Mouse (Mus musculus): ENCODE data around the gene Pacrg. TPM values are rescaled to one million over a fixed set of nuclear protein-coding genes. Genes with fewer than 3 reads are reported as not detected.
A peak's percentile ranks its signal among the peaks of the same experiment; 100 is the strongest.

Gene Pacrg
- 3.1 TPM for polyA plus RNA-seq (2021)

- POLR2A ChIA-PET: interaction anchor here (1.0 kb wide), 1 partner anchor 14 kb away, joined by 3 read pairs; no protein-coding TSS in a partner anchor
- H3K27me3 ChIP-seq: no peaks in the 10 kb centered on the region
- CTCF ChIA-PET: interaction anchor here (1.0 to 1.4 kb wide), 3 partner anchors 20 to 65 kb away, joined by 3 read pairs; no protein-coding TSS in a partner anchor
- no peak for TF ChIP-seq CTCF (IDR thresholded peaks at IDR 0.05)
- peak; percentile 89 for DNase-seq (ENCODE audit: low read depth, low spot score)
- in situ Hi-C loops (cut with MboI; ENCODE audit: low pct_unique_long_range_greater_than_20kb): no loop called here
- peak; percentile 95 for ATAC-seq
Measured at GRCm38 (mm10) chr17:10840148-10840707, at the start of gene Pacrg, which contains the start of gene Prkn. Gene Pacrg, minus strand, starts transcription at chr17:10840311. Gene Prkn, plus strand, starts transcription at chr17:10840384.

GRCm38 (mm10) chr17:10887924-10888323, 47.8 kb upstream of the Pacrg start:
- no peak for TF ChIP-seq CTCF (IDR thresholded peaks at IDR 0.05)
- CTCF ChIA-PET: interaction anchor here (1.6 kb wide), 1 partner anchor 13 kb away, joined by 7 read pairs; no protein-coding TSS in a partner anchor
- ATAC-seq (no peak), DNase-seq (ENCODE audit: low read depth, low spot score) (no peak)
- in situ Hi-C loops (cut with MboI; ENCODE audit: low pct_unique_long_range_greater_than_20kb): no loop called here
- no peaks in the 10 kb centered on the region for H3K27me3 ChIP-seq
- POLR2A ChIA-PET: interaction anchor here (0.7 kb wide), 1 partner anchor 609 kb away, joined by 3 read pairs; no protein-coding TSS in a partner anchor

GRCm38 (mm10) chr17:10882260-10882659, 42.1 kb upstream of the Pacrg start:
- ATAC-seq (no peak), DNase-seq (ENCODE audit: low read depth, low spot score) (no peak)
- CTCF ChIA-PET: interaction anchor here (0.8 to 1.2 kb wide), 2 partner anchors 12 to 25 kb away, joined by 3 read pairs; no protein-coding TSS in a partner anchor
- POLR2A ChIA-PET: no interaction called here
- TF ChIP-seq CTCF (IDR thresholded peaks at IDR 0.05): no peak
- in situ Hi-C loops (cut with MboI; ENCODE audit: low pct_unique_long_range_greater_than_20kb): no loop called here
- H3K27me3 ChIP-seq: no peaks in the 10 kb centered on the region

GRCm38 (mm10) chr17:10878986-10879385, 38.9 kb upstream of the Pacrg start:
- H3K27me3 ChIP-seq: no peaks in the 10 kb centered on the region
- ChIA-PET POLR2A (no interaction called here), CTCF (no interaction called here)
- DNase-seq (ENCODE audit: low read depth, low spot score): no peak
- in situ Hi-C loops (cut with MboI; ENCODE audit: low pct_unique_long_range_greater_than_20kb): no loop called here
- no peak for ATAC-seq
- TF ChIP-seq CTCF (IDR thresholded peaks at IDR 0.05): no peak

- CTCF ChIA-PET: interaction anchor here (1.0 kb wide), 1 partner anchor 9 kb away, joined by 3 read pairs; no protein-coding TSS in a partner anchor
Measured at GRCm38 (mm10) chr17:10874208-10875187, 34.4 kb upstream of the Pacrg start.

GRCm38 (mm10) chr17:10854207-10854606, 14.1 kb upstream of the Pacrg start:
- CTCF ChIA-PET: interaction anchor here (1.1 to 1.3 kb wide), 2 partner anchors 15 to 23 kb away, joined by 3 read pairs; no protein-coding TSS in a partner anchor
- no peak for DNase-seq (ENCODE audit: low read depth, low spot score)
- no peak for TF ChIP-seq CTCF (IDR thresholded peaks at IDR 0.05)
- no peak for ATAC-seq
- H3K27me3 ChIP-seq: no peaks in the 10 kb centered on the region
- POLR2A ChIA-PET: interaction anchor here (0.8 kb wide), 1 partner anchor 14 kb away, joined by 3 read pairs; the partner anchor contains the start of genes Pacrg and Prkn
- in situ Hi-C loops (cut with MboI; ENCODE audit: low pct_unique_long_range_greater_than_20kb): no loop called here

More at GRCm38 (mm10) chr17:10874208-10875187, 34.4 kb upstream of the Pacrg start:
- DNase-seq (ENCODE audit: low read depth, low spot score) (no peak), ATAC-seq (no peak)
- in situ Hi-C loops (cut with MboI; ENCODE audit: low pct_unique_long_range_greater_than_20kb): no loop called here
- no peak for TF ChIP-seq CTCF (IDR thresholded peaks at IDR 0.05)
- POLR2A ChIA-PET: no interaction called here
- no peaks in the 10 kb centered on the region for H3K27me3 ChIP-seq

GRCm38 (mm10) chr17:10840731-10841201, 655 bp upstream of the Pacrg start:
- H3K27me3 ChIP-seq: no peaks in the 10 kb centered on the region
- TF ChIP-seq CTCF (IDR thresholded peaks at IDR 0.05): peak; percentile 73
- in situ Hi-C loops (cut with MboI; ENCODE audit: low pct_unique_long_range_greater_than_20kb): no loop called here
- ATAC-seq (peak; percentile 81), DNase-seq (ENCODE audit: low read depth, low spot score) (peak; percentile 30)
- ChIA-PET POLR2A (interaction anchor here (1.0 kb wide), 1 partner anchor 14 kb away, joined by 3 read pairs; no protein-coding TSS in a partner anchor), CTCF (interaction anchor here (1.0 to 1.4 kb wide), 3 partner anchors 20 to 66 kb away, joined by 3 read pairs; no protein-coding TSS in a partner anchor)

- TF ChIP-seq CTCF (IDR thresholded peaks at IDR 0.05): no peak
- in situ Hi-C loops (cut with MboI; ENCODE audit: low pct_unique_long_range_greater_than_20kb): no loop called here
Measured at GRCm38 (mm10) chr17:10818971-10819370, 21.1 kb downstream of the Pacrg start.

GRCm38 (mm10) chr17:10808571-10808970, 31.5 kb downstream of the Pacrg start:
- in situ Hi-C loops (cut with MboI; ENCODE audit: low pct_unique_long_range_greater_than_20kb): no loop called here

More at GRCm38 (mm10) chr17:10818971-10819370, 21.1 kb downstream of the Pacrg start:
- CTCF ChIA-PET: no interaction called here
- no peak for ATAC-seq
- H3K27me3 ChIP-seq: peaks cover 3% of the 10 kb centered on the region
- POLR2A ChIA-PET: no interaction called here
- no peak for DNase-seq (ENCODE audit: low read depth, low spot score)

More at GRCm38 (mm10) chr17:10808571-10808970, 31.5 kb downstream of the Pacrg start:
- H3K27me3 ChIP-seq: peaks cover 10% of the 10 kb centered on the region
- CTCF ChIA-PET: interaction anchor here (1.2 kb wide), 1 partner anchor 12 kb away, joined by 4 read pairs; no protein-coding TSS in a partner anchor
- POLR2A ChIA-PET: no interaction called here
- TF ChIP-seq CTCF (IDR thresholded peaks at IDR 0.05): no peak
- no peak for DNase-seq (ENCODE audit: low read depth, low spot score)
- ATAC-seq: no peak
